Mouse (Mus musculus) megakaryocyte progenitor cell, adult 5-6 weeks (primary cell): ENCODE results near the gene Dohh. TPM values are rescaled to one million over a fixed set of nuclear protein-coding genes. Genes with fewer than 3 reads are reported as not detected.
A peak's percentile ranks its signal among the peaks of the same experiment; 100 is the strongest.

Source experiments
- ATAC-seq: replicated peaks from 2 replicates; pipeline ENCODE4 v1.8.0; 2016; ENCODE audit warnings: mild to moderate bottlenecking, moderate TSS enrichment, inconsistent platforms; ENCODE audit not compliant: poor library complexity
- total RNA-seq, 2 experiments: library from RNA; stranded (forward) in 1 of 2; stranded (reverse) in 1 of 2; fragments of 157-497, 149-512 nt in 1 of 2; fragments of 200-1000 nt in 1 of 2; gene quantifications; 2 replicates each; pipeline versions ENCODE4 v1.2.3 to v1.2.4; 2015 to 2017

The Dohh gene
- total RNA-seq, 2 experiments from 2014 or later: 9.3 to 52.5 TPM

GRCm38 (mm10) chr10:81356991-81357844, 27.0 kb upstream of the Dohh start, which contains the start of gene Mfsd12:
Gene Mfsd12 (plus strand): TSS chr10:81357491.
- peak; percentile 77 for ATAC-seq

GRCm38 (mm10) chr10:81358209-81358608, 26.0 kb upstream of the Dohh start:
- ATAC-seq: no peak

- peak; percentile 29 for ATAC-seq
Observed at GRCm38 (mm10) chr10:81358841-81359240, 25.4 kb upstream of the Dohh start.

GRCm38 (mm10) chr10:81360721-81361120, 23.5 kb upstream of the Dohh start:
- no peak for ATAC-seq

GRCm38 (mm10) chr10:81362336-81362949, 21.8 kb upstream of the Dohh start:
- peak; percentile 51 for ATAC-seq

- no peak for ATAC-seq
Observed at GRCm38 (mm10) chr10:81363436-81364346, 20.5 kb upstream of the Dohh start.

GRCm38 (mm10) chr10:81364666-81365065, 19.6 kb upstream of the Dohh start:
- ATAC-seq: no peak

- ATAC-seq: no peak
Observed at GRCm38 (mm10) chr10:81365073-81365472, 19.2 kb upstream of the Dohh start.

GRCm38 (mm10) chr10:81365672-81366476, 18.4 kb upstream of the Dohh start, which contains the start of gene 4930404N11Rik:
Gene 4930404N11Rik (minus strand): TSS chr10:81365816.
- ATAC-seq: peak; percentile 9

- ATAC-seq: no peak
Observed at GRCm38 (mm10) chr10:81366477-81367206, 17.6 kb upstream of the Dohh start.

- no peak for ATAC-seq
Observed at GRCm38 (mm10) chr10:81367207-81367495, 17.1 kb upstream of the Dohh start.

GRCm38 (mm10) chr10:81375322-81375721, 8.9 kb upstream of the Dohh start:
- no peak for ATAC-seq

- no peak for ATAC-seq
Observed at GRCm38 (mm10) chr10:81376561-81377361, 7.5 kb upstream of the Dohh start.

GRCm38 (mm10) chr10:81377362-81377664, 6.9 kb upstream of the Dohh start:
- no peak for ATAC-seq

GRCm38 (mm10) chr10:81377793-81378552, 6.3 kb upstream of the Dohh start, which contains the start of gene Fzr1:
Gene Fzr1 (minus strand): TSS chr10:81378516.
- ATAC-seq: no peak

GRCm38 (mm10) chr10:81378553-81379182, 5.6 kb upstream of the Dohh start:
- peak; percentile 81 for ATAC-seq

- no peak for ATAC-seq
Observed at GRCm38 (mm10) chr10:81379183-81379553, 5.1 kb upstream of the Dohh start.

GRCm38 (mm10) chr10:81379809-81380378, 4.3 kb upstream of the Dohh start:
- ATAC-seq: no peak
